Mouse (Mus musculus): Measurements from ENCODE around the gene Gm11111. TPM values are rescaled to one million over a fixed set of nuclear protein-coding genes. Genes with fewer than 3 reads are reported as not detected.

Gene Gm11111
- not detected for total RNA-seq (2023)

DNA sequence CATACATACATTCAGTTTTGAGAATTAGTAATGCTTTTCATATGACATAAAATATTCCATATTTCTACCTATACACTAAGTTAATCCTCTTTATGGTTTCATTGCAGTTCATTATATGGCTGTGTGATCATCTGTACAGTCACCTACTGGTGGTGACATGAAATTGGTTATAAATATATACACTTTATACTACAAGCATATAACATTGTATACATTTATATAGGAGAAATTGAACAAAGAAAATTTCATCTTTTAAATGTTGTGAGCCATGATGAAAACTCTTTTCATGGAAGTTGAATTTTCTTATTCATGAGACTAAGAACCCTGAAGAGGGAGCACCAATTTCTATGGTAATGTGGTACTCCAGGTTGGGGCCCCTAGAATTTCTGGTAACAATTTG, at the start of gene Gm11111:
TSS of gene Gm11111 (plus strand) at position 301 of the 400 bp plus-strand sequence.

Other genes starting within 250 kb of the Gm11111 start
- gene Cfap299, start 223.4 kb upstream of the Gm11111 start, total RNA-seq (2023) = not detected

Measured in CD4-positive naive resting alpha-beta T cell, adult 57 days (primary cell).